Mouse (Mus musculus) MEL (cell line): ENCODE data around the gene Slc25a45. TPM values are rescaled to one million over a fixed set of nuclear protein-coding genes. Genes with fewer than 3 reads are reported as not detected.

ENCODE experiments used
- DNase-seq: peaks from one replicate; pipeline ENCODE4 v3.0.0; 2011; ENCODE audit warnings: low read depth, low spot score
- H3K27ac ChIP-seq: 2 replicates; pipeline ENCODE4 v1.5.1; 2012; ENCODE audit warnings: low read depth, mild to moderate bottlenecking, control low read depth, low read length, moderate library complexity; ENCODE audit not compliant: control insufficient read depth
- H3K27me3 ChIP-seq, 2 experiments: fragments of 150-350 bp in 1 of 2; sonication (generic) in 1 of 2; 2 replicates each; pipeline ENCODE4 v1.6.1; 2012; ENCODE audit warnings: low read length in 2 of 2, mild to moderate bottlenecking in 2 of 2, improper control_type of control experiment in 1 of 2, moderate library complexity in 1 of 2; ENCODE audit not compliant: insufficient read depth in 2 of 2, control insufficient read depth in 1 of 2
- H3K36me3 ChIP-seq, 2 experiments: 2 replicates each; pipeline ENCODE4 v1.6.1; 2012 to 2014; ENCODE audit warnings: low read length in 2 of 2, improper control_type of control experiment in 1 of 2, inconsistent platforms in 1 of 2, mild to moderate bottlenecking in 1 of 2; ENCODE audit not compliant: insufficient read depth in 2 of 2, control insufficient read depth in 1 of 2
- H3K4me1 ChIP-seq, 2 experiments: fragments of 150-350 bp in 1 of 2; sonication (generic) in 1 of 2; 2 replicates each; pipeline ENCODE4 v1.6.1; 2012; ENCODE audit warnings: low read length in 2 of 2, improper control_type of control experiment in 1 of 2, mild to moderate bottlenecking in 1 of 2; ENCODE audit not compliant: insufficient read depth in 2 of 2, control insufficient read depth in 1 of 2
- H3K4me3 ChIP-seq, 2 experiments: fragments of 150-350 bp in 1 of 2; sonication (generic) in 1 of 2; 2 replicates each; pipeline ENCODE4 v1.5.1; 2012; ENCODE audit warnings: low read depth in 2 of 2, low read length in 2 of 2, mild to moderate bottlenecking in 2 of 2, moderate library complexity in 2 of 2, control low read depth in 1 of 2, improper control_type of control experiment in 1 of 2; ENCODE audit not compliant: control insufficient read depth in 1 of 2, insufficient read depth in 1 of 2
- H3K79me2 ChIP-seq: 2 replicates; pipeline ENCODE4 v1.6.1; 2012; ENCODE audit warnings: mild to moderate bottlenecking, low read length, moderate library complexity; ENCODE audit not compliant: control insufficient read depth, poor library complexity, insufficient read depth
- H3K9ac ChIP-seq: 2 replicates; pipeline ENCODE4 v1.6.1; 2012; ENCODE audit warnings: low read depth, mild to moderate bottlenecking, control low read depth, low read length, moderate library complexity; ENCODE audit not compliant: control insufficient read depth, poor library complexity, severe bottlenecking
- H3K9me3 ChIP-seq: fragments of 150-350 bp; sonication (generic); replicated peaks from 2 replicates; pipeline ENCODE4 v1.6.1; 2012; ENCODE audit warnings: mild to moderate bottlenecking, low read length, improper control_type of control experiment, moderate library complexity; ENCODE audit not compliant: insufficient read depth
- CTCF ChIP-seq, 3 experiments: IDR thresholded peaks in 2 of 3; conservative IDR thresholded peaks in 1 of 3; 2 replicates each; pipeline ENCODE4 v1.5.1; 2011 to 2012; ENCODE audit warnings: low read length in 3 of 3, low read depth in 2 of 3, mild to moderate bottlenecking in 2 of 3, improper control_type of control experiment in 1 of 3, inconsistent platforms in 1 of 3, mixed read lengths in 1 of 3, moderate library complexity in 1 of 3; ENCODE audit not compliant: control insufficient read depth in 1 of 3, insufficient read depth in 1 of 3, poor library complexity in 1 of 3, severe bottlenecking in 1 of 3
- EP300 ChIP-seq, 2 experiments: IDR thresholded peaks; 2 replicates each; pipeline ENCODE4 v1.6.1; 2011; ENCODE audit warnings: improper control_type of control experiment in 2 of 2, low read length in 2 of 2, low read depth in 1 of 2, mild to moderate bottlenecking in 1 of 2
- MEF2A ChIP-seq: IDR thresholded peaks from 2 replicates; pipeline ENCODE4 v1.6.1; 2014; ENCODE audit warnings: low read depth, mild to moderate bottlenecking, inconsistent platforms, low read length, improper control_type of control experiment; ENCODE audit not compliant: poor library complexity, insufficient replicate concordance, severe bottlenecking; ENCODE audit errors: extremely low read depth
- NELFE ChIP-seq: IDR thresholded peaks from 2 replicates; pipeline ENCODE4 v1.6.1; 2011; ENCODE audit warnings: low read depth, low read length, improper control_type of control experiment
- POLR2A ChIP-seq, 2 experiments: IDR thresholded peaks; 2 replicates each; pipeline ENCODE4 v1.6.1; 2011 to 2012; ENCODE audit warnings: low read length in 2 of 2, mild to moderate bottlenecking in 2 of 2, control low read depth in 1 of 2, improper control_type of control experiment in 1 of 2, low read depth in 1 of 2, moderate library complexity in 1 of 2; ENCODE audit not compliant: control insufficient read depth in 1 of 2, insufficient read depth in 1 of 2, poor library complexity in 1 of 2
- POLR2AphosphoS2 ChIP-seq: IDR thresholded peaks from 2 replicates; pipeline ENCODE4 v1.6.1; 2011; ENCODE audit warnings: low read length, improper control_type of control experiment
- SIN3A ChIP-seq: IDR thresholded peaks from 2 replicates; pipeline ENCODE4 v1.6.1; 2012; ENCODE audit warnings: low read length, improper control_type of control experiment, inconsistent platforms
- TAL1 ChIP-seq: IDR thresholded peaks from 2 replicates; pipeline ENCODE4 v1.6.1; 2012; ENCODE audit warnings: mild to moderate bottlenecking, inconsistent platforms, low read length, moderate library complexity, mixed read lengths
- TBP ChIP-seq: IDR thresholded peaks from 2 replicates; pipeline ENCODE4 v1.8.0; 2011; ENCODE audit warnings: low read depth, low read length, improper control_type of control experiment
- USF2 ChIP-seq, 2 experiments: IDR thresholded peaks; 2 replicates each; pipeline ENCODE4 v1.6.1; 2011 to 2012; ENCODE audit warnings: improper control_type of control experiment in 2 of 2, low read length in 2 of 2, borderline replicate concordance in 1 of 2, inconsistent platforms in 1 of 2, low read depth in 1 of 2, mild to moderate bottlenecking in 1 of 2; ENCODE audit not compliant: insufficient read depth in 1 of 2
- ZC3H11A ChIP-seq: IDR thresholded peaks from 2 replicates; pipeline ENCODE4 v1.6.1; 2012; ENCODE audit warnings: low read depth, mild to moderate bottlenecking, inconsistent platforms, low read length, improper control_type of control experiment
- ZMIZ1 ChIP-seq: IDR thresholded peaks from 2 replicates; pipeline ENCODE4 v1.6.1; 2012; ENCODE audit warnings: low read depth, mild to moderate bottlenecking, inconsistent platforms, low read length, improper control_type of control experiment, moderate library complexity
- ZNF384 ChIP-seq: IDR thresholded peaks from 2 replicates; pipeline ENCODE4 v1.6.1; 2012; ENCODE audit warnings: low read depth, mild to moderate bottlenecking, inconsistent platforms, low read length, improper control_type of control experiment
- polyA plus RNA-seq, 2 experiments: library from polyadenylated mRNA; stranded (reverse) in 1 of 2; unstranded in 1 of 2; fragments of >175 nt in 1 of 2; fragments of >200 nt in 1 of 2; gene quantifications; 2 replicates each; pipeline versions ENCODE4 v1.2.1 to v1.2.4; 2012; ENCODE audit warnings: low replicate concordance in 2 of 2, low read depth in 1 of 2; ENCODE audit not compliant: insufficient read length in 2 of 2, insufficient read depth in 1 of 2, missing spikeins in 1 of 2
- total RNA-seq: library from RNA; depleted of rRNA; stranded (reverse); fragments of 300-350 nt; gene quantifications from 2 replicates; pipeline ENCODE4 v1.2.3, GENCODE M21; 2012

The Slc25a45 gene
- total and polyA plus RNA-seq, 3 experiments = 23.5 to 30.7 TPM; not detected in 1

GRCm38 (mm10) chr19:5928104-5928503 lies 50.5 kb downstream of the Slc25a45 start:
- H3K4me1 ChIP-seq = peaks cover 4 to 5% of the 10 kb centered on the region in 2 experiments

GRCm38 (mm10) chr19:5928546-5928945 lies 50.9 kb downstream of the Slc25a45 start:
- peaks cover 2% of the 10 kb centered on the region in 2 experiments; a peak in 3 of 4 replicates for H3K4me1 ChIP-seq
- no peak for DNase-seq
- H3K9ac ChIP-seq = no peak overlapping the region
- H3K36me3 ChIP-seq = peaks cover 0 to 3% of the 10 kb centered on the region in 2 experiments; a peak in 2 of 4 replicates
- no peaks in the 10 kb centered on the region for H3K27me3 ChIP-seq
- H3K9me3 ChIP-seq = no peaks in the 10 kb centered on the region
- no peaks in the 10 kb centered on the region for H3K79me2 ChIP-seq
- H3K4me3 ChIP-seq = no peak overlapping the region
- no peak for TF ChIP-seq SIN3A
- no peak for TF ChIP-seq TBP
- no peak for TF ChIP-seq ZMIZ1
- no peak for TF ChIP-seq CTCF (IDR thresholded peaks at IDR 0.05 in 2 of 3, conservative IDR thresholded peaks at IDR 0.05 in 1 of 3; ENCODE audit: control insufficient read depth in 1 of 3, insufficient read depth in 1 of 3, low read depth in 2 of 3, low read length in 3 of 3, poor library complexity in 1 of 3, severe bottlenecking in 1 of 3)
- TF ChIP-seq EP300 (IDR thresholded peaks at IDR 0.05; ENCODE audit: low read depth in 1 of 2, low read length in 2 of 2) = no peak
- no peak for TF ChIP-seq POLR2AphosphoS2
- no peak for TF ChIP-seq MEF2A
- no peak for TF ChIP-seq USF2 (IDR thresholded peaks at IDR 0.05; ENCODE audit: borderline replicate concordance in 1 of 2, insufficient read depth in 1 of 2, low read depth in 1 of 2, low read length in 2 of 2)
- no peak for TF ChIP-seq POLR2A (IDR thresholded peaks at IDR 0.05; ENCODE audit: control insufficient read depth in 1 of 2, insufficient read depth in 1 of 2, low read depth in 1 of 2, low read length in 2 of 2, poor library complexity in 1 of 2)
- TF ChIP-seq ZC3H11A = no peak
- TF ChIP-seq, all 39 proteins: peak for 0
- H3K27ac ChIP-seq = no peak overlapping the region

More at GRCm38 (mm10) chr19:5928104-5928503, 50.5 kb downstream of the Slc25a45 start:
- TF ChIP-seq TAL1 = peak; percentile 52
- TF ChIP-seq NELFE = no peak
- peaks cover 0 to 8% of the 10 kb centered on the region in 2 experiments; a peak in 2 of 4 replicates for H3K36me3 ChIP-seq
- no peak overlapping the region for H3K4me3 ChIP-seq
- no peak overlapping the region for H3K27ac ChIP-seq
- no peak for DNase-seq
- H3K9ac ChIP-seq = no peak overlapping the region
- no peaks in the 10 kb centered on the region for H3K9me3 ChIP-seq
- no peaks in the 10 kb centered on the region for H3K79me2 ChIP-seq
- H3K27me3 ChIP-seq = no peaks in the 10 kb centered on the region

- peak; percentile 25 for DNase-seq
- H3K4me1 ChIP-seq = no peaks in the 10 kb centered on the region; a peak in 1 of 4 replicates
- no peak overlapping the region for H3K4me3 ChIP-seq
- H3K36me3 ChIP-seq = peaks cover 0 to 2% of the 10 kb centered on the region in 2 experiments; a peak in 2 of 4 replicates
- TF ChIP-seq TBP (no peak), ZNF384 (peak; percentile 29; the same call in 1 of the 2 replicates)
- TF ChIP-seq, all 39 proteins: peak for 1
- no peaks in the 10 kb centered on the region for H3K79me2 ChIP-seq
- no peaks in the 10 kb centered on the region for H3K27me3 ChIP-seq
- no peaks in the 10 kb centered on the region for H3K9me3 ChIP-seq
- H3K27ac ChIP-seq = no peak overlapping the region
- no peak overlapping the region for H3K9ac ChIP-seq
Observed at GRCm38 (mm10) chr19:5929634-5930596, 52.3 kb downstream of the Slc25a45 start.
